In genomic region chr17:35860831-35861197, GRCm38 (mm10) we compare ENCODE assay signal across 8 mouse cellular contexts. TPM values are rescaled to one million over a fixed set of nuclear protein-coding genes. Genes with fewer than 3 reads are reported as not detected.
DNase-seq lines count a peak whose midpoint lies in the region; ATAC-seq lines count a peak whose summit lies in the region.

No protein-coding gene starts in this region.

- WGBS in lung, embryonic 15.5 days = 3% methylated on average over 12 of the region's 12 CpGs
- WGBS in limb, embryonic 13.5 days = 3% methylated on average over 12 of the region's 12 CpGs
- 4% methylated on average over 12 of the region's 12 CpGs for WGBS in neural tube, embryonic 15.5 days

- H3K4me1 ChIP-seq in lung, embryonic 15.5 days = peaks cover 16% of the 10 kb centered on the region
- peaks cover 20% of the 10 kb centered on the region for H3K4me1 ChIP-seq in limb, embryonic 13.5 days
- peaks cover 30% of the 10 kb centered on the region for H3K4me1 ChIP-seq in neural tube, embryonic 15.5 days

- no peaks in the 10 kb centered on the region for H3K27me3 ChIP-seq in lung, embryonic 15.5 days
- H3K27me3 ChIP-seq in limb, embryonic 13.5 days = no peaks in the 10 kb centered on the region
- no peaks in the 10 kb centered on the region for H3K27me3 ChIP-seq in neural tube, embryonic 15.5 days (replicated peaks)

- no peak for DNase-seq in lung, adult 18-20 months
- no peak for DNase-seq in Muller cell, postnatal 12 days (ENCODE audit: inconsistent ontology term)
- no peak for DNase-seq in urinary bladder, postnatal 10 days (ENCODE audit: low spot score)
- no peak for DNase-seq in ovary, adult 18-20 months (ENCODE audit: low spot score)

- H3K36me3 ChIP-seq in lung, embryonic 15.5 days = peaks cover 24% of the 10 kb centered on the region
- peaks cover 23% of the 10 kb centered on the region for H3K36me3 ChIP-seq in limb, embryonic 13.5 days
- peaks cover 24% of the 10 kb centered on the region for H3K36me3 ChIP-seq in neural tube, embryonic 15.5 days

- no peaks in the 10 kb centered on the region for H3K9me3 ChIP-seq in lung, embryonic 15.5 days
- no peaks in the 10 kb centered on the region for H3K9me3 ChIP-seq in limb, embryonic 13.5 days
- H3K9me3 ChIP-seq in neural tube, embryonic 15.5 days (replicated peaks) = no peaks in the 10 kb centered on the region

- H3K27ac ChIP-seq in lung, embryonic 15.5 days = peak overlapping the region; percentile 95
- peak overlapping the region; percentile 92 for H3K27ac ChIP-seq in limb, embryonic 13.5 days
- H3K27ac ChIP-seq in neural tube, embryonic 15.5 days (replicated peaks) = peak overlapping the region; percentile 97

- H3K9ac ChIP-seq in lung, embryonic 15.5 days = peak overlapping the region; percentile 73; the same call in 1 of the 2 replicates
- peak overlapping the region; percentile 81 for H3K9ac ChIP-seq in limb, embryonic 13.5 days
- H3K9ac ChIP-seq in neural tube, embryonic 15.5 days (replicated peaks) = peak overlapping the region; percentile 82

- no peak for ATAC-seq in lung, embryonic 15.5 days (ENCODE audit: borderline replicate concordance, extremely low read depth, low FRiP score, low TSS enrichment)
- peak; percentile 58 for ATAC-seq in erythroid progenitor cell, adult 5-6 weeks (replicated peaks; ENCODE audit: low FRiP score, poor library complexity, severe bottlenecking)
- ATAC-seq in limb, embryonic 13.5 days (ENCODE audit: low FRiP score, low read depth) = peak; percentile 10; the same call in 1 of the 2 replicates
- ATAC-seq in neural tube, embryonic 15.5 days (ENCODE audit: low FRiP score) = no peak

- H3K4me2 ChIP-seq in lung, embryonic 15.5 days = peak overlapping the region; percentile 74
- peak overlapping the region; percentile 73 for H3K4me2 ChIP-seq in limb, embryonic 13.5 days (replicated peaks)
- peak overlapping the region; percentile 57 for H3K4me2 ChIP-seq in neural tube, embryonic 15.5 days

- peak overlapping the region; percentile 77 for H3K4me3 ChIP-seq in lung, embryonic 15.5 days
- peak overlapping the region; percentile 75 for H3K4me3 ChIP-seq in limb, embryonic 13.5 days
- H3K4me3 ChIP-seq in neural tube, embryonic 15.5 days (replicated peaks) = peak overlapping the region; percentile 73

RNA-seq across cellular contexts. Expression of gene Nrm, which starts 0.3 kb away (rescaled TPM):
- polyA plus RNA-seq in lung, embryonic 15.5 days (2015; fragmentation: Nextera tagmentation; extraction: Ambion mirVana) = 71.0 and 73.3 TPM in 2 replicates
- total RNA-seq in erythroid progenitor cell, adult 5-6 weeks (2015; ENCODE audit: low replicate concordance) = 32.8 and 36.0 TPM in 2 replicates
- 19.1 and 35.8 TPM in 2 replicates for total RNA-seq in erythroid progenitor cell, adult 5-6 weeks (2017; ENCODE audit: low replicate concordance)
- polyA plus RNA-seq in limb, embryonic 13.5 days (2015; fragmentation: Nextera tagmentation; extraction: Ambion mirVana) = 54.9 and 55.1 TPM in 2 replicates
- 17.6 and 26.7 TPM in 2 replicates for polyA plus RNA-seq in neural tube, embryonic 15.5 days (2015; fragmentation: Nextera tagmentation; extraction: Ambion mirVana)

RNA-seq across cellular contexts. Expression of gene Ppp1r18, which starts 4.6 kb away (rescaled TPM):
- 21.3 and 23.4 TPM in 2 replicates for polyA plus RNA-seq in lung, embryonic 15.5 days (2015; fragmentation: Nextera tagmentation; extraction: Ambion mirVana)
- total RNA-seq in erythroid progenitor cell, adult 5-6 weeks (2015; ENCODE audit: low replicate concordance) = 32.8 and 37.7 TPM in 2 replicates
- 7.2 and 10.2 TPM in 2 replicates for total RNA-seq in erythroid progenitor cell, adult 5-6 weeks (2017; ENCODE audit: low replicate concordance)
- 22.4 and 27.6 TPM in 2 replicates for polyA plus RNA-seq in limb, embryonic 13.5 days (2015; fragmentation: Nextera tagmentation; extraction: Ambion mirVana)
- 19.3 and 25.1 TPM in 2 replicates for polyA plus RNA-seq in neural tube, embryonic 15.5 days (2015; fragmentation: Nextera tagmentation; extraction: Ambion mirVana)

RNA-seq across cellular contexts. Expression of gene Dhx16, which starts 18.8 kb away (rescaled TPM):
- polyA plus RNA-seq in lung, embryonic 15.5 days (2015; fragmentation: Nextera tagmentation; extraction: Ambion mirVana) = 42.0 and 42.1 TPM in 2 replicates
- 139 and 201 TPM in 2 replicates for total RNA-seq in erythroid progenitor cell, adult 5-6 weeks (2015; ENCODE audit: low replicate concordance)
- 73.1 and 118 TPM in 2 replicates for total RNA-seq in erythroid progenitor cell, adult 5-6 weeks (2017; ENCODE audit: low replicate concordance)
- polyA plus RNA-seq in limb, embryonic 13.5 days (2015; fragmentation: Nextera tagmentation; extraction: Ambion mirVana) = 41.8 and 42.5 TPM in 2 replicates
- polyA plus RNA-seq in neural tube, embryonic 15.5 days (2015; fragmentation: Nextera tagmentation; extraction: Ambion mirVana) = 26.8 and 30.5 TPM in 2 replicates

RNA-seq across cellular contexts. Expression of gene Mdc1, which starts 19.5 kb away (rescaled TPM):
- 24.1 and 24.7 TPM in 2 replicates for polyA plus RNA-seq in lung, embryonic 15.5 days (2015; fragmentation: Nextera tagmentation; extraction: Ambion mirVana)
- total RNA-seq in erythroid progenitor cell, adult 5-6 weeks (2015; ENCODE audit: low replicate concordance) = 117 and 147 TPM in 2 replicates
- total RNA-seq in erythroid progenitor cell, adult 5-6 weeks (2017; ENCODE audit: low replicate concordance) = 31.0 and 57.1 TPM in 2 replicates
- 13.5 and 15.5 TPM in 2 replicates for polyA plus RNA-seq in limb, embryonic 13.5 days (2015; fragmentation: Nextera tagmentation; extraction: Ambion mirVana)
- 7.9 and 9.7 TPM in 2 replicates for polyA plus RNA-seq in neural tube, embryonic 15.5 days (2015; fragmentation: Nextera tagmentation; extraction: Ambion mirVana)

RNA-seq across cellular contexts. Expression of gene Tubb5, which starts 22.7 kb away (rescaled TPM):
- 1,042 and 1,079 TPM in 2 replicates for polyA plus RNA-seq in lung, embryonic 15.5 days (2015; fragmentation: Nextera tagmentation; extraction: Ambion mirVana)
- 663 and 669 TPM in 2 replicates for total RNA-seq in erythroid progenitor cell, adult 5-6 weeks (2015; ENCODE audit: low replicate concordance)
- total RNA-seq in erythroid progenitor cell, adult 5-6 weeks (2017; ENCODE audit: low replicate concordance) = 760 and 914 TPM in 2 replicates
- polyA plus RNA-seq in limb, embryonic 13.5 days (2015; fragmentation: Nextera tagmentation; extraction: Ambion mirVana) = 1,168 and 1,170 TPM in 2 replicates
- polyA plus RNA-seq in neural tube, embryonic 15.5 days (2015; fragmentation: Nextera tagmentation; extraction: Ambion mirVana) = 1,339 and 1,471 TPM in 2 replicates

Comparison
In these comparisons a context has a peak if more than half of its experiments do, and no peak if none do; other contexts are left out.
1. ATAC-seq: peak in erythroid progenitor cell, adult 5-6 weeks (single experiment) and limb, embryonic 13.5 days (single experiment); none in lung, embryonic 15.5 days (single experiment) and neural tube, embryonic 15.5 days (single experiment).
2. Peak in every context shown above with its lines, with median percentiles within 50 percentile points of each other: H3K27ac ChIP-seq, H3K4me2 ChIP-seq, H3K4me3 ChIP-seq and H3K9ac ChIP-seq.